Mouse (Mus musculus): ENCODE measurements around the gene Wdr5b. TPM values are rescaled to one million over a fixed set of nuclear protein-coding genes. Genes with fewer than 3 reads are reported as not detected.

The Wdr5b gene
- total RNA-seq, 1 experiment, result 3.3 TPM

GRCm38 (mm10) chr16:36071071-36071449, 30.1 kb downstream of the Wdr5b start:
- Histone ChIP-seq H3K36me3 (ENCODE audit: control insufficient read depth, insufficient read depth, low read length, poor library complexity, severe bottlenecking) (peaks cover 8% of the 10 kb centered on the region), H3K27ac (ENCODE audit: insufficient read depth, low read depth, low read length, poor library complexity, severe bottlenecking) (peak overlapping the region; percentile 97), H3K4me3 (ENCODE audit: insufficient read depth in 1 of 2, low read depth in 1 of 2, low read length in 2 of 2, poor library complexity in 1 of 2, severe bottlenecking in 1 of 2) (peak overlapping the region; percentile 92 to 96), H3K9me3 (ENCODE audit: control insufficient read depth, insufficient read depth, low read depth, low read length) (no peaks in the 10 kb centered on the region), H3K9ac (ENCODE audit: insufficient read depth, low read depth, low read length, poor library complexity, severe bottlenecking) (peak overlapping the region; percentile 91), H3K4me1 (ENCODE audit: control insufficient read depth in 2 of 2, insufficient read depth in 2 of 2, low read length in 2 of 2, poor library complexity in 1 of 2) (peaks cover 0 to 8% of the 10 kb centered on the region in 2 experiments; a peak in 1 of 4 replicates)
- DNase-seq (ENCODE audit: low read depth, low spot score), result peak; percentile 39
- in situ Hi-C loops (cut with MboI; ENCODE audit: low sequenced_read_pairs in 2 of 2, unreplicated experiment in 2 of 2), result no loop called here
- TF ChIP-seq HCFC1 (IDR thresholded peaks at IDR 0.05; ENCODE audit: borderline replicate concordance, insufficient read depth, low read length) (no peak), ZNF384 (IDR thresholded peaks at IDR 0.05; ENCODE audit: low read depth, low read length) (no peak), ZC3H11A (IDR thresholded peaks at IDR 0.05; ENCODE audit: borderline replicate concordance, low read depth, low read length) (no peak), MAFK (IDR thresholded peaks at IDR 0.05; ENCODE audit: insufficient read depth, low read depth, low read length) (no peak), CHD2 (IDR thresholded peaks at IDR 0.05; ENCODE audit: low read depth, low read length) (no peak)

- Histone ChIP-seq H3K4me3 (ENCODE audit: insufficient read depth in 1 of 2, low read depth in 1 of 2, low read length in 2 of 2, poor library complexity in 1 of 2, severe bottlenecking in 1 of 2) (peak within 1 kb of the TSS; percentile 92 to 96), H3K4me1 (ENCODE audit: control insufficient read depth in 2 of 2, insufficient read depth in 2 of 2, low read length in 2 of 2, poor library complexity in 1 of 2) (peaks cover 0 to 8% of the 10 kb centered on the region in 2 experiments; a peak in 1 of 4 replicates), H3K9me3 (ENCODE audit: control insufficient read depth, insufficient read depth, low read depth, low read length) (no peaks in the 10 kb centered on the region), H3K9ac (ENCODE audit: insufficient read depth, low read depth, low read length, poor library complexity, severe bottlenecking) (peak within 1 kb of the TSS; percentile 91), H3K27ac (ENCODE audit: insufficient read depth, low read depth, low read length, poor library complexity, severe bottlenecking) (peak within 1 kb of the TSS; percentile 97), H3K36me3 (ENCODE audit: control insufficient read depth, insufficient read depth, low read length, poor library complexity, severe bottlenecking) (peaks cover 8% of the 10 kb centered on the region)
- in situ Hi-C loops (cut with MboI; ENCODE audit: low sequenced_read_pairs in 2 of 2, unreplicated experiment in 2 of 2), result no loop called here
- TF ChIP-seq ZC3H11A (IDR thresholded peaks at IDR 0.05; ENCODE audit: borderline replicate concordance, low read depth, low read length), result peak; percentile 25; the same call in 1 of the 2 replicates
- peak; percentile 75 for TF ChIP-seq HCFC1 (IDR thresholded peaks at IDR 0.05; ENCODE audit: borderline replicate concordance, insufficient read depth, low read length)
- TF ChIP-seq MAFK (IDR thresholded peaks at IDR 0.05; ENCODE audit: insufficient read depth, low read depth, low read length), result no peak
- TF ChIP-seq ZNF384 (IDR thresholded peaks at IDR 0.05; ENCODE audit: low read depth, low read length), result no peak
- DNase-seq (ENCODE audit: low read depth, low spot score), result peak; percentile 83
Observed at GRCm38 (mm10) chr16:36071450-36072379, 30.7 kb downstream of the Wdr5b start, which contains the start of the genes Fam162a and Ccdc58. Fam162a (minus strand) TSS chr16:36071594. Ccdc58 (plus strand) TSS chr16:36071685.

- H3K4me1 ChIP-seq (ENCODE audit: control insufficient read depth in 2 of 2, insufficient read depth in 2 of 2, low read length in 2 of 2, poor library complexity in 1 of 2), result peaks cover 0 to 8% of the 10 kb centered on the region in 2 experiments; a peak in 1 of 4 replicates
- TF ChIP-seq ZNF384 (IDR thresholded peaks at IDR 0.05; ENCODE audit: low read depth, low read length), result no peak
- TF ChIP-seq CHD2 (IDR thresholded peaks at IDR 0.05; ENCODE audit: low read depth, low read length), result no peak
- no peak for TF ChIP-seq ZC3H11A (IDR thresholded peaks at IDR 0.05; ENCODE audit: borderline replicate concordance, low read depth, low read length)
- no peak for TF ChIP-seq MAFK (IDR thresholded peaks at IDR 0.05; ENCODE audit: insufficient read depth, low read depth, low read length)
- no peak for TF ChIP-seq HCFC1 (IDR thresholded peaks at IDR 0.05; ENCODE audit: borderline replicate concordance, insufficient read depth, low read length)
- H3K9ac ChIP-seq (ENCODE audit: insufficient read depth, low read depth, low read length, poor library complexity, severe bottlenecking), result peak overlapping the region; percentile 91
- no peaks in the 10 kb centered on the region for H3K9me3 ChIP-seq (ENCODE audit: control insufficient read depth, insufficient read depth, low read depth, low read length)
- peaks cover 8% of the 10 kb centered on the region for H3K36me3 ChIP-seq (ENCODE audit: control insufficient read depth, insufficient read depth, low read length, poor library complexity, severe bottlenecking)
- in situ Hi-C loops (cut with MboI; ENCODE audit: low sequenced_read_pairs in 2 of 2, unreplicated experiment in 2 of 2), result no loop called here
- peak overlapping the region; percentile 92 to 96 for H3K4me3 ChIP-seq (ENCODE audit: insufficient read depth in 1 of 2, low read depth in 1 of 2, low read length in 2 of 2, poor library complexity in 1 of 2, severe bottlenecking in 1 of 2)
- no peak for DNase-seq (ENCODE audit: low read depth, low spot score)
- peak overlapping the region; percentile 97; the same call in 1 of the 2 replicates for H3K27ac ChIP-seq (ENCODE audit: insufficient read depth, low read depth, low read length, poor library complexity, severe bottlenecking)
Observed at GRCm38 (mm10) chr16:36072410-36073011, 31.5 kb downstream of the Wdr5b start.

- no peak overlapping the region for H3K27ac ChIP-seq (ENCODE audit: insufficient read depth, low read depth, low read length, poor library complexity, severe bottlenecking)
- in situ Hi-C loops (cut with MboI; ENCODE audit: low sequenced_read_pairs in 2 of 2, unreplicated experiment in 2 of 2), result no loop called here
- TF ChIP-seq ZNF384 (IDR thresholded peaks at IDR 0.05; ENCODE audit: low read depth, low read length), result no peak
- TF ChIP-seq ZC3H11A (IDR thresholded peaks at IDR 0.05; ENCODE audit: borderline replicate concordance, low read depth, low read length), result no peak
- no peak for TF ChIP-seq HCFC1 (IDR thresholded peaks at IDR 0.05; ENCODE audit: borderline replicate concordance, insufficient read depth, low read length)
- TF ChIP-seq CHD2 (IDR thresholded peaks at IDR 0.05; ENCODE audit: low read depth, low read length), result no peak
- TF ChIP-seq MAFK (IDR thresholded peaks at IDR 0.05; ENCODE audit: insufficient read depth, low read depth, low read length), result no peak
- DNase-seq (ENCODE audit: low read depth, low spot score), result no peak
- H3K4me1 ChIP-seq (ENCODE audit: control insufficient read depth in 2 of 2, insufficient read depth in 2 of 2, low read length in 2 of 2, poor library complexity in 1 of 2), result peaks cover 0 to 3% of the 10 kb centered on the region in 2 experiments; a peak in 1 of 4 replicates
- H3K9me3 ChIP-seq (ENCODE audit: control insufficient read depth, insufficient read depth, low read depth, low read length), result no peaks in the 10 kb centered on the region
- no peak overlapping the region for H3K4me3 ChIP-seq (ENCODE audit: insufficient read depth in 1 of 2, low read depth in 1 of 2, low read length in 2 of 2, poor library complexity in 1 of 2, severe bottlenecking in 1 of 2)
- no peak overlapping the region; the same call in 1 of the 2 replicates for H3K9ac ChIP-seq (ENCODE audit: insufficient read depth, low read depth, low read length, poor library complexity, severe bottlenecking)
- H3K36me3 ChIP-seq (ENCODE audit: control insufficient read depth, insufficient read depth, low read length, poor library complexity, severe bottlenecking), result peaks cover 4% of the 10 kb centered on the region
Observed at GRCm38 (mm10) chr16:36074772-36075171, 33.8 kb downstream of the Wdr5b start.

Data from ES-E14 (cell line).